In genomic region chr15:80977620-80978334, GRCm38 (mm10) we compare ENCODE assay signal across 8 mouse cellular contexts. TPM values are rescaled to one million over a fixed set of nuclear protein-coding genes. Genes with fewer than 3 reads are reported as not detected.
DNase-seq lines count a peak whose midpoint lies in the region; ATAC-seq and TF ChIP-seq lines count a peak whose summit lies in the region.

Sgsm3 (plus strand) TSS chr15:80977765.

- ATAC-seq in forebrain, postnatal 0 days: peak; percentile 98
- ATAC-seq in lung, embryonic 15.5 days (ENCODE audit: borderline replicate concordance, extremely low read depth, low FRiP score, low TSS enrichment): peak; percentile 82

- H3K27me3 ChIP-seq in forebrain, postnatal 0 days (ENCODE audit: insufficient read depth, low read length): no peaks in the 10 kb centered on the region
- H3K27me3 ChIP-seq in lung, embryonic 15.5 days: no peaks in the 10 kb centered on the region

- no peaks in the 10 kb centered on the region for H3K9me3 ChIP-seq in ES-E14 (ENCODE audit: control insufficient read depth, insufficient read depth, low read depth, low read length)
- no peaks in the 10 kb centered on the region for H3K9me3 ChIP-seq in forebrain, postnatal 0 days (ENCODE audit: low read length)
- H3K9me3 ChIP-seq in lung, embryonic 15.5 days: no peaks in the 10 kb centered on the region

- H3K4me2 ChIP-seq in forebrain, postnatal 0 days (ENCODE audit: low read depth): peak within 1 kb of the TSS; percentile 71
- peak within 1 kb of the TSS; percentile 85 for H3K4me2 ChIP-seq in lung, embryonic 15.5 days

- H3K4me1 ChIP-seq in ES-E14 (ENCODE audit: control insufficient read depth in 2 of 2, insufficient read depth in 2 of 2, low read length in 2 of 2, poor library complexity in 1 of 2): peaks cover 0 to 5% of the 10 kb centered on the region in 2 experiments; a peak in 1 of 4 replicates
- H3K4me1 ChIP-seq in forebrain, postnatal 0 days (ENCODE audit: insufficient read depth): no peaks in the 10 kb centered on the region
- peaks cover 12% of the 10 kb centered on the region for H3K4me1 ChIP-seq in lung, embryonic 15.5 days

- no peak within 1 kb of the TSS for H3K27ac ChIP-seq in ES-E14 (ENCODE audit: insufficient read depth, low read depth, low read length, poor library complexity, severe bottlenecking)
- H3K27ac ChIP-seq in forebrain, postnatal 0 days (ENCODE audit: low read depth, low read length): peak within 1 kb of the TSS; percentile 66
- H3K27ac ChIP-seq in lung, embryonic 15.5 days: 0 out of 2 replicates have a peak within 1 kb of the TSS, but pooled peaks have one; percentile 38

- in situ Hi-C loops in ES-E14 (cut with MboI; ENCODE audit: low sequenced_read_pairs in 2 of 2, unreplicated experiment in 2 of 2): no loop called here

- no peaks in the 10 kb centered on the region for H3K36me3 ChIP-seq in ES-E14 (ENCODE audit: control insufficient read depth, insufficient read depth, low read length, poor library complexity, severe bottlenecking)
- no peaks in the 10 kb centered on the region for H3K36me3 ChIP-seq in forebrain, postnatal 0 days (ENCODE audit: insufficient read depth)
- no peaks in the 10 kb centered on the region for H3K36me3 ChIP-seq in lung, embryonic 15.5 days

- peak within 1 kb of the TSS; percentile 89 for H3K9ac ChIP-seq in ES-E14 (ENCODE audit: insufficient read depth, low read depth, low read length, poor library complexity, severe bottlenecking)
- H3K9ac ChIP-seq in forebrain, postnatal 0 days: peak within 1 kb of the TSS; percentile 71
- peak within 1 kb of the TSS; percentile 70 for H3K9ac ChIP-seq in lung, embryonic 15.5 days

- H3K4me3 ChIP-seq in ES-E14 (ENCODE audit: insufficient read depth in 1 of 2, low read depth in 1 of 2, low read length in 2 of 2, poor library complexity in 1 of 2, severe bottlenecking in 1 of 2): peak within 1 kb of the TSS; percentile 76 to 98
- H3K4me3 ChIP-seq in forebrain, postnatal 0 days (ENCODE audit: low read depth, low read length): peak within 1 kb of the TSS; percentile 84
- peak within 1 kb of the TSS; percentile 95 for H3K4me3 ChIP-seq in lung, embryonic 15.5 days

- no peak for TF ChIP-seq CTCF in forebrain, postnatal 0 days (IDR thresholded peaks at IDR 0.05; ENCODE audit: low read depth)

- under 1% methylated on average over 66 of the region's 67 CpGs for WGBS in forebrain, postnatal 0 days
- under 1% methylated on average over 67 of the region's 67 CpGs for WGBS in lung, embryonic 15.5 days

- peak; percentile 75 for DNase-seq in ES-E14 (ENCODE audit: low read depth, low spot score)
- DNase-seq in cerebellum, adult 18-20 months: peak; percentile 92 to 94
- peak; percentile 93 for DNase-seq in forebrain, postnatal 0 days
- DNase-seq in heart, postnatal 4 days: peak; percentile 87
- DNase-seq in layer of hippocampus, adult 8-10 months (ENCODE audit: low spot score in 2 of 2): peak; percentile 76 to 85
- peak; percentile 74 for DNase-seq in ovary, adult 18-20 months (ENCODE audit: low spot score)
- DNase-seq in thymus, postnatal 0 days (ENCODE audit: low spot score): peak; percentile 86

TF ChIP-seq in ES-E14, 5 proteins besides CTCF, POLR2A, EP300 and RAD21:
- TF ChIP-seq HCFC1 (IDR thresholded peaks at IDR 0.05; ENCODE audit: borderline replicate concordance, insufficient read depth, low read length): peak; percentile 97
- TF ChIP-seq ZC3H11A (IDR thresholded peaks at IDR 0.05; ENCODE audit: borderline replicate concordance, low read depth, low read length): no peak
TF ChIP-seq in ES-E14: peak in this region for 1.

RNA-seq across cellular contexts. Expression of gene Sgsm3, which starts in this region (rescaled TPM):
- total RNA-seq in ES-E14 (2012; rRNA removed): 51.6 and 71.9 TPM in 2 replicates
- total RNA-seq in forebrain, postnatal 0 days (2014; rRNA removed): 68.7 and 78.9 TPM in 2 replicates
- polyA plus RNA-seq in forebrain, postnatal 0 days (2015; fragmentation: Nextera tagmentation; extraction: Ambion mirVana): 55.0 and 67.2 TPM in 2 replicates
- total RNA-seq in heart, postnatal 4 days (2021): 10 to 100 TPM; 10.3 to 10.8 TPM
- 10 to 100 TPM; 72.3 to 87.1 (median 81.3) TPM for total RNA-seq in layer of hippocampus, adult 8-10 months (2022)
- polyA plus RNA-seq in lung, embryonic 15.5 days (2015; fragmentation: Nextera tagmentation; extraction: Ambion mirVana): 40.8 and 45.1 TPM in 2 replicates
- polyA plus RNA-seq in thymus, postnatal 0 days (2015; fragmentation: Nextera tagmentation; extraction: Ambion mirVana): 9.5 and 11.0 TPM in 2 replicates
